Mouse (Mus musculus) cerebellum, adult 9-10 months (tissue): ENCODE data around the gene Stk10.
A peak's percentile ranks its signal among the peaks of the same experiment; 100 is the strongest.

ENCODE experiments used
- DNase-seq: peaks from one replicate; pipeline ENCODE4 v3.0.0; 2022

The Stk10 gene

GRCm38 (mm10) chr11:32527006-32527405 lies 6.1 kb upstream of the Stk10 start:
- no peak for DNase-seq

- DNase-seq = peak; percentile 30
These were observed 3.0 kb upstream of the Stk10 start for GRCm38 (mm10) chr11:32530151-32530550.

DNA sequence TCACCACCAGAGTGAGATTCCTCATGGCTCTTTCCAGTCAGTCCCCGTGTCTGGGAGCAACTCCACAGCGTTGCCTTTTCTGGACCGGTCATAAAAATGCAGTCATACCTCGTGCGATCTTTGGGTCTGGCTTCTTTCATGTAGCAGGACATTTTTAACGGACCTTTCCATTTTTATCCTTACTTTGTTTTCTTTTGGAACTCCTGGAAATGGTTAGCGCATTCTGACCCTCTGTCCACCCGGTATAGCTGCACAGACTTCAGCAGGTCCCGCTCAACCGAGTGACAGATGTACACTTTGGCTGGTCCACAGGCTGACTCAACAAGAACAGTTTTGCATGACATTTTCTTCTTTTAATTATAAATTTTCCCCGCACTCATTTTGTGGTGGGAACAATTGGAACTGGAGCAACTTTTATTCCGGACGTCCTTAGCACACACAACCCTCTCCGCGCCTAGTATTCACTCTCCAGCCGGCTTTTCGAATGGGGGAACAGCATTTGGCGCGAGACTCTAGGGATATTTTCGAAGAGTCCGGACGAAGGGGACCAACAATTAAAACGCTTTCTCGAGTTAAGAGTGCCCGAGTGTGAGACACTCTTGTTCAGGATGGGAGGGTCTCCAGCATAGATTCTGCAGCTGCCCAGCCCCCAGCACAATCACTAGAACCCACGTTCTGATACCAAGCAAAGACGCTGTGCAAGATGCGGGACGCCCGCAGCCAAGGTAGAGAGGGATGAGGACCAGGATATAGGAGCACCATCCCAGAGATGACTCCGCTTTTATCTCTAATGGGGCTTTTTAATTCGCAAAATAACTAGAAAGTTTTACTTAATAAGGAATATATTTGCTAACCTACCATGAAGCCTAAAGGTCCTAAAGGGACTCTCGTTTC lies 987 bp upstream of the Stk10 start, which contains the start of gene Efcab9:
Efcab9 (minus strand) TSS at position 211 of the 894 bp plus-strand sequence.
- DNase-seq = no peak

DNA sequence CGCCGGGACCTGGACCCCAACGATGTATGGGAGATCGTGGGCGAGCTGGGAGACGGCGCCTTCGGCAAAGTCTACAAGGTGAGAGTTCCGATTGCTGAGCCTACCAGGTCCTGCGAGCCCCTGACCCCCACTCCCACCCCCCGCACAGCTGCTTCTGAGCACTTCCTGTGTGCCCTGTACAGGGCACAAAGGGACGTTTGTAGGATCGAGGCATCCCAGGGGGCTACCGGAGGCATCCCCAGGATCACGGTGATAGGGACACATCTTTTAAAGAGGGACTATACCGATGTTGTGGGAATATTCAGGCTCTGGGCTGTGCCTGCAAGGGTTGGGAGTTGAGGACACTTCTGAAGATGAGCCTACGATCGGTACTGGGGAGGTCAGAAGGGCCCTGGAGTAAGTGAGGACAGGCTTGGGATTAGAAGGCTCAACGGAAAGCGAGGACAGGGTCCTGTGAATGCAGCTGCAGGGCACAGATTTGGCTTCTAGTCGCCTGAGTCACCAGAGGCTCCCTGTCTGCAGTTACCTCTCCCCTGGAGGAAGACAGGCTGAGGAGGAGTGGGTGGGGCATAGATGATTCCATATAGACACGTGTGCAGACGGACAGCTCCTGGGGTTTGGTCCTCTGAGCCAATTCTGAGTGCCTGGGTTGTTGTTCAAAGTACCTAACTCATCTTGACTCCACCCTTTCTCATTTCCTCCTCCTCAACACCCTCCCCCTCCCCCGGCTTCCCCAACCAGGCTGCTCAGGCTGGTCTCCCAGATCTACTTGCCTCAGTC lies 567 bp downstream of the Stk10 start:
- peak; percentile 79 for DNase-seq

GRCm38 (mm10) chr11:32534453-32535075 lies 1.5 kb downstream of the Stk10 start:
- DNase-seq = no peak

DNA sequence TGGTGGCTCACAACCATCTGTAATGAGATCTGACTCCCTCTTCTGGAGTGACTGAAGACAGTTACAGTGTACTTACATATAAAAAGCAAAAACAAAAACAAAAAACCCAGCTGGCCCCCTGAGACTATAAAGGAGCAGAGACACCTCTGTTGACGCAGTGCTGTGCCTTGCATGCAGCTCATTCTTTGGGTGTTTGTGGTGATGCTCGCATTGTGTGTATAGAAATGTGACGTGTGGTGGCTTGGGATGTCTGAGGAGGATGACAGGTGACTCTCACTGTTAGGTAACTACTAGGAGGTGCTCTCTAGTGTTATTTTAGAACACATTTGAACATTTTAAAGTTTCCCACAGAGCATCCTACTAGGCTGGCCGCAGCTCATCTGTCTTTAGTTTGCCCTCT lies 2.5 kb downstream of the Stk10 start:
- no peak for DNase-seq

DNA sequence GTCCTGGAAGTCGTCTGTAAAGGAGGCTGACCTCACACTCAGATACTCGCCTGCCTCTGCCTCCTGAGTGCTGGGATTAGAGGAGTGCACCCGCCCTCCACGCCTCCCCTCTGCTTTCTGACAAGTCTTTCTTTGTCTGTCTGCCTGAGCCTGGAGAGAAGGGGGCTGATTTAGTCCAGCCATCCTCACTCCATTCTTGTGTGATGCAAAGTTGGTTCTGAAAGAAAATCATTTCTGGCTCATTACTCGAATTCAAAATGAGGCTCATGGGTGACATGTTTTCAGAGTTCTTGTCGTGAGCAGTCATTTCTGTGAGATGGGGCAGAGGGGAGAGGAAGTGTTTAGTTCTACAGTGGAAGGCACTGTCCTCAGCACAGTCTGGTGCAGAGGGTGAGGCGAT lies 3.8 kb downstream of the Stk10 start:
- DNase-seq = no peak

DNA sequence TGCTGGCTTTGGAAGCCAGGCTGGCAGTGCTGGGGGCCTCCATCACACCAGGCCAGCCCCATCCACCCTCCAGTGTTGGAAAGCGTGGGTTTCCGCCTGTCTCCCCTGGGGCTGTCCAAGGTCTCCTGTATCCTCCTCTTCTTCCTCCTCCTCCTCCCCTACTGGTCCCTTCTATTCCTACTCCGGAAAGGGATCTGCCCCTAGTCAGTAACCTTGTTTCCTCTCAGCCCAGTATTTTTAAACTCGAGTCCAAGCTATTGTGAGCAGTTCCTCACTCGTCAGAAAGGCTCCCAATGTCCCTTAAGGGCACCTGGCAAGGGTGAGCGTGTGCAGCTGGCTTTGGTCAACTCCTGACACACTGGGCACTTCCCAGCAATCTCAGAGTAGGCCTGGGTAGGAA lies 5.3 kb downstream of the Stk10 start:
- no peak for DNase-seq

DNA sequence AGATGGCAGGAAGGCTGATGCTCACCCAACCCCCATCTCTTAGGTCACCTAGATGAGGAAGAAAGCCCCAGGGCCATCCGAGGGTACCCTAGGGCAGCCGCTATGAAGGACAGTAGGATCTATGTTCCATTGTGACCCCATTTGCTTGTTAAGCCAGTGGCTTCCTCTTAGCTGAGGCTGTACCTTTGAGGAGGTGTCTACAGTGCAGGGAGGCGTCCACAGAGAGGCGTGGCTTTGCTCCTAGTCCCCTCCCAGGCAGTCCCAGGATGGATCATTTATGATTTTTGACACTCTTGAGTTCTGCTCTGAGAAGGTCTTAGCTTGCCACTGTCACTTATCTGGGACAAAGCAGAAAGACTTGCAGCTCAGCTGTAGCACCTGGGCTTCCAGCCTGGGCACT lies 5.7 kb downstream of the Stk10 start:
- no peak for DNase-seq

DNA sequence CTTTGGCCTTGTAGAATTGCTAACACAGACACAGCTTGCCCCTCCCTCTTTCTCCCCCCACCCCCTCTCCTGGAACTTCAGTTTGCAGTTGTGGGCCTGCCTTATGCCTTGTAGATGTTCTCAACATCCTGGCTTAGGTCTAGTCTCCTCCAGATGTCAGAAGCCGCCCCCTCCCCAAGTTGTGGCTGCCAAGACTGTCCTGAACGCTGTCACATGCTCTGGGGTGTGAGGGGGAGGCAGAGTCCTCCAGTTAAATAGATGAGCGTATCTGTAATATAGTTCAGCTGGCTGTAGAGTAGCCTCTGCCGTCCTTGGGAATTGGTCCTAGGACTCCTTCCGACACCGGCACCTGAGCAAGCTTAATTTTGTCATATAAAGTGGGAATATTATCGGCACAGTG lies 6.6 kb downstream of the Stk10 start:
- DNase-seq = no peak

- DNase-seq = no peak
These were observed 7.4 kb downstream of the Stk10 start for GRCm38 (mm10) chr11:32540463-32540862.

DNA sequence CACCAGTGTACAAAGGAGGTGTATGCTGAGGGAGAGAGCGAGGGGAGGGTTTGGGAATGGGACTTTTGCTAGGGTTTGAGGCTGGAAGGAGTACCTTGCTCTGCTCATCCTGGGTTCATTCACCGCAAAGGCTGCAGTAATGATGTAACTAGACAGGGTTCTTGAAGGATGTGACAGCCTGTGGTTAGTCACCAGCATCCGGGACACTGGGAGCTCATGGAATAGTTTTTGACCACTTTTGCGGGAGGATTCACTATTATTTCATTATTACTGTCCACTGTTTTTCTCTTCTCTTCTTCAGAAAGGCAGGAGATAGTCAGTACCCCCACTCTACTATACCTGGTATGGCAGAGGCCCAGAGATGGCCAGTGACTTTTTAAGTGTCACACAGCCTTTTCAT lies 9.1 kb downstream of the Stk10 start:
- DNase-seq = no peak

- no peak for DNase-seq
These were observed 9.7 kb downstream of the Stk10 start for GRCm38 (mm10) chr11:32542687-32543411.

DNA sequence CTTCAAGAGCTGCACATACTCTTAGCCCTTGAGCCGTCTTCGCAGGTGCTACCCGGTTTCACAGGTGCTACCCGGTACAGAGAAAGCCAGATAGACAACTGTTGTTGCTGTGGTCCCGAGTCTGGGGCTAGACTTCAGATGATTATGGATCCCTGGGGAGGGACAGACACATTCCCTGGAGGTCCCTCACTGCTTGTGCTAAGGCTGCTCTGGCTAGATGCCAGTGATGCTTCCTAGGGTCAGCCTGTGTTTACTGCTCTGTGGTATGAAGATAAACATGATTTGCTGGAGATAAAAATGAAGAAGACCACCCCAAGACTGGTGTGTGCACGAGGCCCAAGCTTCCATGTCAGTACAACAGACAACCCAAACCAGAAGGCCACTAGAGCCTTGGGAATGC lies 10.9 kb downstream of the Stk10 start:
- DNase-seq = no peak

DNA sequence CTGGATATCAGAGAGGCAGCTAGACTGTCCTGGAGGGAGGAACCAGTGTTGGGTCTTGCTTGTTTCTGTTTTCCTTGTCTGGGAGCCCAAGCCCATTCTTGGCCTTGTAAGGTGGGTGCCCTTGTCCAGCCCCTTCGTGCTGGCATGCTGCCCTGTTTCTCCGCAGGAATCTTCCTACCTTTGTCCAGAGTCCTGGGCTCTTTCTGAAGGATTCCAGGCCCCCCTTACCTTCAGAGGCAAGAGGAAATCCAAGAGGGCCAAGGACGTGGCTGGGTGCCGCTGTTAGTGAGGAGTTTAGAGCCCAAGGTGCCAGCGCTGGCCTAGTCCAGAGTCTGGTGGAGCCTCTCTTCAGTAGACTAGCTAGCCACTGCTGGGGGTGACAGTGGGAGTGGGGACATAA lies 11.4 kb downstream of the Stk10 start:
- DNase-seq = no peak

GRCm38 (mm10) chr11:32545605-32546004 lies 12.5 kb downstream of the Stk10 start:
- DNase-seq = no peak

DNA sequence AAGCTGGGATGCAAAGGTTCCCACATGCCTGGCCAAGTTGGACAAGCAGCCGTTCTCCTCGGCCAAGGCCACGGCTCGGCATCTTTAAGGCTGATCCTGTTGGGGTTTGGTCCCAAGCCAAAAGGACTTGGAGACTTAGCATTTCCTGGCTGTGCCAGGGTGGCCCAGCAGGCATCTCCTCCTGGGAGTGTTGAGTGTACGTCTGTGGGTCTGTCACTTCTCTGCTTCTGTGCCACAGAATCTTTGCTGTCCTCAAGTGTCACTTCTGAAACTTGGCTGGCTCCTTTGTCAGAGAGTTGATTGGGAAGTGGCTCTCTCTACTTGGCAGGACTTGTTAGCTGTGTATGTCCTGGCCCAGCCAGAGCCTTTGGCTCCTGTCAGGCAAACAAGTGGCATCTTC lies 13.4 kb downstream of the Stk10 start:
- DNase-seq = peak; percentile 89

GRCm38 (mm10) chr11:32547391-32547947 lies 14.4 kb downstream of the Stk10 start:
- DNase-seq = no peak

GRCm38 (mm10) chr11:32548240-32548639 lies 15.1 kb downstream of the Stk10 start:
- no peak for DNase-seq

DNA sequence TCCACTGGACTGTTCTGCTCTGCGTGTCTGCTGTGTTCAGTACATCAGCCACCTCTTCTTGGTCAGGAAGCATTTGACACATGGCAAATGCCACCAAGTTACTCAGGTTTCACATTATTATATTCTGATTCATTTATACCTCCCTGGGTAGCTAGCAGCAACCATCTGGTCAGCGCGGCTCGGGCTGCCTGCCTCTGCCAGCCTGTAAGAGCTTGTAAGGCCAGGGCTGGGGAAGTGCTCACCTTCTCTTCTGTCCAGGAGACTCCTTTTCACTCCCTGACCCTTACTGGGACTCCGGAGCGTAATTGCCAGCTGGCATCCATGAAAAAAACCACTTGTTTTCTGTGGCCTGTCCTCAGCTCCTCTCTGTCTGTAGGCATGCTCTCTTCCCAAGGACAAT lies 16.1 kb downstream of the Stk10 start:
- peak; percentile 87 for DNase-seq

DNA sequence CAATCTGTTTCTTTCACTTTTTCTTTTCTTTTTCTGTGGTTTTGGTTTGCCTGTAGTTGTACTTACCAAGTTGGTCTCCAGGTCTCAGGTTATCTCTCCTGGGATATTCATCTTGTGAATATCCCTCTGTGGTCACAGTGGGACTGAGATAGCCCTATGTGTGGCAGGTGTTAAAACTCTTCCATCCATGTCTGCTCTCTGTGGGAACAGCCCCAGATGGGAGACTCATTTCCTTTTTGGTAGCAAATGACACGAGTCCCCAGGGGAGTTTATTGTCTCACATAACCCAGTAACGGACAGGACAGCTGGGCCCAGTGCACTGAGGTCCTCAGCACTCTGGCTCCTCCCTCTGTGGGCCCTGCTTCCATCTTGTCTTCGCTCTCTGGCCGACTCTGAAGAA lies 17.0 kb downstream of the Stk10 start:
- no peak for DNase-seq

- no peak for DNase-seq
These were observed 18.0 kb downstream of the Stk10 start for GRCm38 (mm10) chr11:32551056-32551455.
